Mouse (Mus musculus): ENCODE measurements around the gene Ddb1. TPM values are rescaled to one million over a fixed set of nuclear protein-coding genes. Genes with fewer than 3 reads are reported as not detected.
A peak's percentile ranks its signal among the peaks of the same experiment; 100 is the strongest.

Ddb1 gene
- polyA plus RNA-seq, 1 experiment from 2014 or later, result 364 TPM

DNA sequence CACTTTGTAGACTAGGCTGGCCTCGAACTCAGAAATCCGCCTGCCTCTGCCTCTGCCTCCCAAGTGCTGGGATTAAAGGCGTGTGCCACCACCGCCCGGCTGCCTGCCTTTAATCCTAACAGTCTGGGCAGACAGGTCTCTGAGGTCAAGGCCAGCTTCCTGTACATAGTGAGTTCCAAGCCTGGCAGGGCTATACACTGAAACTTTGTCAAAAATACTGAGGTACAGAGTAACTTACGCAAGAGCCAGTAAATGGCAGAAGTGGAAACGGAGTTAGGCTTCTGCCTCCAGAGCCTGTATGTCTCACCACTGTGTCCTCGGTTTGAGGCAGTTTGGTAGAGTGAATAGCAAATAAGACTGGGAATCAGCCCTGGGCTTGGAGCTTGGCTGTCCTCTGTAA lies 17.9 kb upstream of the Ddb1 start:
- 86% methylated on average over 6 of the region's 8 CpGs for WGBS

DNA sequence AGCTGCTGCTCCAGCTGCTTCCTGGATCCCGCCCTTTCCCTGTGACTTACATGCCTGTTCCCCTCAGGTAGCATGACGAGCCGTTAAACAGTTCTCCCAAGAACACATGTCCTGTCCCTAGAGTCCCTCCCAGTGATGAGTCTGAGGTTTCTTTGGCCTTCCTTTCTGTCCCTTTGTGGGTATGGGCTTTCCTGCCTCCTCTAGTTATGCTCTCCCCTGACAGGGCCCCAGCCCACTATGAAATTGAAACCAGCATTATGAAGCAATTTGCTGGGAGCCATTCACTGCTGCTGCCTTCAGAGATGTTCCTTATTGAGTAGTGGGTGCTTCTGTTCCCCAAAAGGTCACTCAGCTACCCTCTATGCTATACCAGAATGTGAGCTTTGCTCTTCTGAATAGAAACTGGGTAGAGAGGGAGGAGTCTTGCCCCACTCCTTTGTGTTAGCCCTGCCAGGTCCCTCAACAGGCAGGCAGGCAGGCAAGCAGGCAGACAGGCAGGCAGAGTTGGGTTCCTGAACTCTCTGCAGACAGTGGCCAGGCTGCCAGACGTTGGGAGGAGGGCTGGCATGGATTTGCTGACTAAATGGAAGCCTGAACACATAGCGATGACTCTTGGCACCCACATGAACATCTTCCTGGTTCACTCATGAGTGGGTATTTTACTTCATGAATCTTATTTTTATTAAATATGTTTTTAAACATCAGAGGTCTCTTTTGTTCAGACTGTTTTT lies 15.8 kb upstream of the Ddb1 start:
- H3K36me3 ChIP-seq (ENCODE audit: control insufficient read depth, insufficient read depth, low read length), result peaks cover 2% of the 10 kb centered on the region; the same call in 1 of the 2 replicates
- WGBS, result 63% methylated on average over 5 of the region's 5 CpGs
- H3K9me3 ChIP-seq (ENCODE audit: control insufficient read depth, low read length), result no peaks in the 10 kb centered on the region
- H3K4me3 ChIP-seq (ENCODE audit: low read length), result no peak overlapping the region
- no peak overlapping the region for H3K4me2 ChIP-seq (ENCODE audit: low read depth, low read length)
- no peaks in the 10 kb centered on the region for H3K27me3 ChIP-seq (ENCODE audit: control insufficient read depth, insufficient read depth, low read depth, low read length)
- ATAC-seq (ENCODE audit: low read depth), result no peak
- no peaks in the 10 kb centered on the region for H3K4me1 ChIP-seq (replicated peaks; ENCODE audit: control insufficient read depth, insufficient read depth, low read length)
- no peak overlapping the region for H3K27ac ChIP-seq (ENCODE audit: low read length)
- H3K9ac ChIP-seq (ENCODE audit: low read length), result no peak overlapping the region

More for the DNA sequence above, 17.9 kb upstream of the Ddb1 start:
- Histone ChIP-seq H3K27ac (ENCODE audit: low read length) (no peak overlapping the region), H3K36me3 (ENCODE audit: control insufficient read depth, insufficient read depth, low read length) (peaks cover 4% of the 10 kb centered on the region; the same call in 1 of the 2 replicates), H3K9ac (ENCODE audit: low read length) (no peak overlapping the region), H3K27me3 (ENCODE audit: control insufficient read depth, insufficient read depth, low read depth, low read length) (no peaks in the 10 kb centered on the region), H3K9me3 (ENCODE audit: control insufficient read depth, low read length) (no peaks in the 10 kb centered on the region), H3K4me2 (ENCODE audit: low read depth, low read length) (no peak overlapping the region), H3K4me3 (ENCODE audit: low read length) (no peak overlapping the region), H3K4me1 (replicated peaks; ENCODE audit: control insufficient read depth, insufficient read depth, low read length) (no peaks in the 10 kb centered on the region)
- no peak for ATAC-seq (ENCODE audit: low read depth)

DNA sequence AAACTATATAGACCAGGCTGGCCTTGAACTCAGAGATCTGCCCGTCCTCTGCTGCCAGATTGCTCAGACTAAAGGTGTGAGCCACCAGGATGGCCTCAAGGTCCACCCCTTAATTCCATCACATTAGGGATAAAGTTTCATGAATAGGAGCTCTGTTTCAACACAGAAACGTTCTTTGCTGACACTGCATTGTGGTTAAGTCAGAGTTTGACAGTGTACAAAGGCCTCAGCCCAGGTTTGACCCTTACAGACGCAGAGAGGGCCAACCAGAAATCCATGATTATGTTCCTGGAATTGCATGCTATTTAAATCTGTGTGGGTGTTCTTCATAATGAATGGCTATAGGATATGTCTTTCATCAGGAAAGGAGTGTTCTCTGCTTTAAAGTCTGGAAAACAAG lies 14.8 kb upstream of the Ddb1 start:
- Histone ChIP-seq H3K4me3 (ENCODE audit: low read length) (no peak overlapping the region), H3K27ac (ENCODE audit: low read length) (no peak overlapping the region), H3K27me3 (ENCODE audit: control insufficient read depth, insufficient read depth, low read depth, low read length) (no peaks in the 10 kb centered on the region), H3K36me3 (ENCODE audit: control insufficient read depth, insufficient read depth, low read length) (peaks cover 2% of the 10 kb centered on the region; the same call in 1 of the 2 replicates), H3K9ac (ENCODE audit: low read length) (no peak overlapping the region), H3K4me2 (ENCODE audit: low read depth, low read length) (no peak overlapping the region), H3K4me1 (replicated peaks; ENCODE audit: control insufficient read depth, insufficient read depth, low read length) (no peaks in the 10 kb centered on the region), H3K9me3 (ENCODE audit: control insufficient read depth, low read length) (no peaks in the 10 kb centered on the region)
- ATAC-seq (ENCODE audit: low read depth), result no peak
- 71% methylated on average over 3 of the region's 3 CpGs for WGBS

DNA sequence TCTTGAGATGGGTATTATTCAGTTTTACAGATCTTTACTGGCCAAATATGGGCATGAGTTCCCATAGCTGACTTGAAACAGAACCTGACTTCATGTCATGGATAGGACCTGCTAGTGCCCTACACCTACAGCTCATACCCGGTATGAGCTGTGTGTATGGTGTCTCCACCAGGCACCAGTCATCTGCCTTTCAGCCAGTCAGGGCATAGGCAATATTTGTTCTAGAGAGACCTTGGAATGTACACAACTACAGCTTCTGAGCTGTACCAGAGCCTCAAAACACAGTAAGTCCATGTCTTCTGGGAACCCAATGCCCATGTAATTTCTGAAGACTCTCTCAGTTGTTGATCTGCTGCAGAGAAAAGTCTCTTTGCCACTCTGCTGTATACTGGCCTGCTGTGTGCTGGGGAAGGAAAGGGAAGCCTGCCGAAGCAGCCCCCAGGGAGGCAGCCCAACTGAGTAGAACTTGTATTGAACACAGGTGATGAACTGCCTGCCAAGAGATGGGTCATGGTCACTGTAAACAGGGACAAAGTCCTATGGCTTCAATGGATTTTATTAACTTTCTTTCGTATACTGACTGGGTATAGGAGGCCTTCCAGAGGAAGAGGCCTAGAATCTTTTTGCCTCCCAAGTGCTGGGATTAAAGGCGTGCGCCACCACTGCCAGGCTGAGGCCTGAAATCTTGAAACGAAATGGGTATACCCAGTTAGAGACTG lies 13.3 kb upstream of the Ddb1 start:
- no peak overlapping the region for H3K4me2 ChIP-seq (ENCODE audit: low read depth, low read length)
- no peak for ATAC-seq (ENCODE audit: low read depth)
- WGBS, result 90% methylated on average over 6 of the region's 6 CpGs
- no peaks in the 10 kb centered on the region for H3K4me1 ChIP-seq (replicated peaks; ENCODE audit: control insufficient read depth, insufficient read depth, low read length)
- H3K27me3 ChIP-seq (ENCODE audit: control insufficient read depth, insufficient read depth, low read depth, low read length), result no peaks in the 10 kb centered on the region
- peaks cover 2% of the 10 kb centered on the region; the same call in 1 of the 2 replicates for H3K36me3 ChIP-seq (ENCODE audit: control insufficient read depth, insufficient read depth, low read length)
- no peaks in the 10 kb centered on the region for H3K9me3 ChIP-seq (ENCODE audit: control insufficient read depth, low read length)
- H3K9ac ChIP-seq (ENCODE audit: low read length), result no peak overlapping the region
- no peak overlapping the region for H3K4me3 ChIP-seq (ENCODE audit: low read length)
- H3K27ac ChIP-seq (ENCODE audit: low read length), result no peak overlapping the region

DNA sequence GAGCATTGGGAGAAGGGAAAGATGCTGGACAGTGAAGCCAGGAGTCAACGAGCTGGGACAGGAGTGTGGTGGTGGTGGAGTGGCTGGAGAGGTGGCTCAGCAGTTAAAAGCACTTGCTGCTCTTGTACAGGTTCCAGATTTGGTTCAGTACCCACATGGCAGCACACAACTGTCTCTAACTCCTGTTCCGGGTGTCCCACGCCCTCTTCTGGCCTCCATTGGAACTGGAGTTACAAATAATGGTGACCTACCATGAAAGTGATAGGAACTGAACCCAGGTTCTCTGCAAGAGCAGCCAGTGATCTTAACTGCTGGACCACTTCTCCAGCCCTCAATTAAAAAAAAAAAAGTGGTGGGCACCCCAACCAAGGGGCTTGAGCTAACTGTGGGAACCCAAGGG lies 6.9 kb upstream of the Ddb1 start:
- Histone ChIP-seq H3K9ac (ENCODE audit: low read length) (no peak overlapping the region), H3K27ac (ENCODE audit: low read length) (no peak overlapping the region), H3K36me3 (ENCODE audit: control insufficient read depth, insufficient read depth, low read length) (no peaks in the 10 kb centered on the region), H3K4me2 (ENCODE audit: low read depth, low read length) (no peak overlapping the region), H3K27me3 (ENCODE audit: control insufficient read depth, insufficient read depth, low read depth, low read length) (no peaks in the 10 kb centered on the region), H3K4me3 (ENCODE audit: low read length) (no peak overlapping the region), H3K4me1 (replicated peaks; ENCODE audit: control insufficient read depth, insufficient read depth, low read length) (peaks cover 4% of the 10 kb centered on the region; the same call in 1 of the 2 replicates), H3K9me3 (ENCODE audit: control insufficient read depth, low read length) (no peaks in the 10 kb centered on the region)
- no peak for ATAC-seq (ENCODE audit: low read depth)
- WGBS, result 34% methylated on average over 3 of the region's 3 CpGs

DNA sequence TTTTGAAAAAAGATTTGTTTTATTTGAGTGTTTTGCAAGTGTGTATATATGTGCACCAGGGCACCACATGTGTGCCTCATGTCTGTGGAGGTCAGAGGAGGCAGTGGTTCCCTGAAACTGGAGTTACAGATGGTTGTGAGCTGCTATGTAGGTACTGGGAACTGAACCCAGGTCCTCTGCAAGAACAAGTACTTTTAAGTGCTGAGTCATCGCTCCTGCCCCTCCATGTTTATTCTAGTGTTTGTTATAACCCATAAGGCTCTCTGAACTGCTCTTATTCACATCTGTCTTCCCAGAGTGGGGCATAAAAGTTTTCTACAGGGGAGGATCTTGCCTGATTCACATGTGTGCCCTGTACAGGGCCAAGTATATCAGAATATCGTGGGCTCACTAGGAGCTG lies 5.5 kb upstream of the Ddb1 start:
- Histone ChIP-seq H3K9me3 (ENCODE audit: control insufficient read depth, low read length) (no peaks in the 10 kb centered on the region), H3K9ac (ENCODE audit: low read length) (no peak overlapping the region), H3K27me3 (ENCODE audit: control insufficient read depth, insufficient read depth, low read depth, low read length) (no peaks in the 10 kb centered on the region), H3K4me1 (replicated peaks; ENCODE audit: control insufficient read depth, insufficient read depth, low read length) (peaks cover 7% of the 10 kb centered on the region), H3K4me2 (ENCODE audit: low read depth, low read length) (no peak overlapping the region), H3K27ac (ENCODE audit: low read length) (no peak overlapping the region), H3K36me3 (ENCODE audit: control insufficient read depth, insufficient read depth, low read length) (no peaks in the 10 kb centered on the region), H3K4me3 (ENCODE audit: low read length) (no peak overlapping the region)
- ATAC-seq (ENCODE audit: low read depth), result no peak
- 93% methylated on average over 2 of the region's 2 CpGs for WGBS

DNA sequence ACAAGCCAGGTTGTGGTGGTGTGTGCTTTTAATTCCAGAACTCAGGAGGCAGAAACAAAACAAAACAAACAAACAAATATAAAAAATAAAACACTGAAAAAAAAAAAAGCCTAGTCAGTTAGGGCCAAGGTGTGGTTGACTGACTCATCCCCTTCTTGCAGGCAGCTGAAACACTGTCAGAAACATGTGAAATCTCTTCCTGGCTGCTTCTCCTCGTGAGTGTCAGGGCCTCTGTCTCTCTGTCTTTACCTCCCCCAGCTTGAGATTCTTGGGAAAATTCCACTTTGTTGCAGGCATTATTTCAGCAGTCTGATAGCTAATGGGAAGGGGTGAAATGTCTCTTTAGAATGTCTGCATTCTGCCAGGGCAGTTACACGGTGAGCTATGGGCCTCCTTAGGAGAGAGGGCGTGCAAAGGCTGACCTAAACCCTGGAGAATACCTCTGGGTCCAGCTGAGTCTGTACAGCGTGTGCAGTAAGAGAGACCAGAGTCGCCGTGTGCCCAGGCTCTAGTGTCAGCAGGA lies 2.8 kb upstream of the Ddb1 start:
- H3K4me2 ChIP-seq (ENCODE audit: low read depth, low read length), result peak overlapping the region; percentile 57
- peak overlapping the region; percentile 79 for H3K9ac ChIP-seq (ENCODE audit: low read length)
- 3% methylated on average over 6 of the region's 6 CpGs for WGBS
- no peaks in the 10 kb centered on the region for H3K27me3 ChIP-seq (ENCODE audit: control insufficient read depth, insufficient read depth, low read depth, low read length)
- no peaks in the 10 kb centered on the region for H3K9me3 ChIP-seq (ENCODE audit: control insufficient read depth, low read length)
- peak overlapping the region; percentile 94 for H3K27ac ChIP-seq (ENCODE audit: low read length)
- peak overlapping the region; percentile 42 for H3K4me3 ChIP-seq (ENCODE audit: low read length)
- no peaks in the 10 kb centered on the region for H3K36me3 ChIP-seq (ENCODE audit: control insufficient read depth, insufficient read depth, low read length)
- ATAC-seq (ENCODE audit: low read depth), result peak; percentile 22; the same call in 1 of the 2 replicates
- H3K4me1 ChIP-seq (replicated peaks; ENCODE audit: control insufficient read depth, insufficient read depth, low read length), result peaks cover 17% of the 10 kb centered on the region

DNA sequence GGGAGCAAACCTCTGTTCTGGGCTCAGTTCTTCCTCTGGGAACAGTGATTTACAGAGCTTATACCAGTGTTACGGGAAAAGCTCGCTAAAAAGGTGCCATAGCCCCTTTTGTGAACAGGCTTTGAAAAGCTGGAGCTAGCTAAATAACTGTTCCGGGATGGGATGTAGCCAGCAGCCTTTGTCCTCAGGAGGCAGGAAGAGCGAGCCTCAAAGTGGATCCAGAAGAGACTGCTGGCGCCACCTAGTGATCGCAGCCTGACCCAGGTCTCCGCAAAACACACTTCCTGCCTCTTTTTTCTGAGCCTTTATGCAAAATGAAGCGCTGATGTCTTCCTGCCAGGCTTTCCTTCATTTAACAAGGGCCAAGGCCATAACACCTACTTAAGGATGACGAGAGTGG lies 2.3 kb upstream of the Ddb1 start:
- peak overlapping the region; percentile 79 for H3K9ac ChIP-seq (ENCODE audit: low read length)
- peak overlapping the region; percentile 94 for H3K27ac ChIP-seq (ENCODE audit: low read length)
- H3K4me3 ChIP-seq (ENCODE audit: low read length), result peak overlapping the region; percentile 42
- H3K9me3 ChIP-seq (ENCODE audit: control insufficient read depth, low read length), result no peaks in the 10 kb centered on the region
- H3K27me3 ChIP-seq (ENCODE audit: control insufficient read depth, insufficient read depth, low read depth, low read length), result no peaks in the 10 kb centered on the region
- peak; percentile 65 for ATAC-seq (ENCODE audit: low read depth)
- no peaks in the 10 kb centered on the region for H3K36me3 ChIP-seq (ENCODE audit: control insufficient read depth, insufficient read depth, low read length)
- H3K4me2 ChIP-seq (ENCODE audit: low read depth, low read length), result peak overlapping the region; percentile 57
- peaks cover 17% of the 10 kb centered on the region for H3K4me1 ChIP-seq (replicated peaks; ENCODE audit: control insufficient read depth, insufficient read depth, low read length)
- WGBS, result under 1% methylated on average over 9 of the region's 9 CpGs
